Mouse (Mus musculus) CH12.LX (cell line): ENCODE measurements around the gene Gfy. TPM values are rescaled to one million over a fixed set of nuclear protein-coding genes. Genes with fewer than 3 reads are reported as not detected.

Experiments used
- DNase-seq: peaks from one replicate; pipeline ENCODE4 v3.0.0-alpha.2; 2013; ENCODE audit errors: extremely low read depth
- H3K27ac ChIP-seq: 2 replicates; pipeline ENCODE4 v1.5.1; 2012; ENCODE audit warnings: low read depth, mild to moderate bottlenecking, control low read depth, moderate library complexity; ENCODE audit not compliant: insufficient read depth
- H3K27me3 ChIP-seq: replicated peaks from 2 replicates; pipeline ENCODE3; 2012; ENCODE audit warnings: inconsistent platforms
- H3K36me3 ChIP-seq, 2 experiments: replicated peaks in 1 of 2; 2 replicates each; pipeline versions ENCODE3 to v1.6.1; 2012; ENCODE audit warnings: inconsistent platforms in 1 of 2, low read length in 1 of 2, mild to moderate bottlenecking in 1 of 2, mixed read lengths in 1 of 2, moderate library complexity in 1 of 2; ENCODE audit not compliant: control insufficient read depth in 1 of 2, insufficient read depth in 1 of 2
- H3K4me1 ChIP-seq, 2 experiments: 2 replicates each; pipeline ENCODE4 v1.6.1; 2012; ENCODE audit warnings: inconsistent platforms in 1 of 2, moderate library complexity in 1 of 2; ENCODE audit not compliant: insufficient read depth in 2 of 2, control insufficient read depth in 1 of 2
- H3K4me2 ChIP-seq: 2 replicates; pipeline ENCODE4 v1.6.1; 2012; ENCODE audit warnings: low read depth, mild to moderate bottlenecking, control low read depth; ENCODE audit not compliant: poor library complexity, insufficient read depth, severe bottlenecking
- H3K4me3 ChIP-seq, 3 experiments: fragments of 150-350 bp in 1 of 3; sonication (generic) in 1 of 3; replicated peaks in 1 of 3; 2 replicates each; pipeline versions ENCODE3 to v1.5.1; 2011 to 2012; ENCODE audit warnings: low read depth in 2 of 3, low read length in 2 of 3, mild to moderate bottlenecking in 2 of 3, moderate library complexity in 2 of 3, control low read depth in 1 of 3, improper control_type of control experiment in 1 of 3, inconsistent platforms in 1 of 3, mixed read lengths in 1 of 3; ENCODE audit not compliant: poor library complexity in 1 of 3
- H3K79me2 ChIP-seq: replicated peaks from 2 replicates; pipeline ENCODE4 v1.6.1; 2012; ENCODE audit warnings: mild to moderate bottlenecking, moderate library complexity; ENCODE audit not compliant: control insufficient read depth, poor library complexity, insufficient read depth, severe bottlenecking; ENCODE audit errors: extremely low read depth
- H3K9ac ChIP-seq: 2 replicates; pipeline ENCODE4 v1.6.1; 2012; ENCODE audit warnings: low read depth, mild to moderate bottlenecking, control low read depth, moderate library complexity; ENCODE audit not compliant: insufficient read depth
- H3K9me3 ChIP-seq: replicated peaks from 2 replicates; pipeline ENCODE3; 2012; ENCODE audit warnings: low read length, inconsistent platforms, mixed read lengths
- CTCF ChIP-seq, 2 experiments: IDR thresholded peaks in 1 of 2; conservative IDR thresholded peaks in 1 of 2; 2 replicates each; pipeline ENCODE4 v1.5.1; 2011 to 2012; ENCODE audit warnings: low read depth in 2 of 2, low read length in 2 of 2, improper control_type of control experiment in 1 of 2, inconsistent platforms in 1 of 2, mild to moderate bottlenecking in 1 of 2, moderate library complexity in 1 of 2
- E2F4 ChIP-seq: IDR thresholded peaks from 2 replicates; pipeline ENCODE4 v1.6.1; 2011; ENCODE audit warnings: low read depth, low read length, improper control_type of control experiment; ENCODE audit not compliant: insufficient replicate concordance
- EP300 ChIP-seq: IDR thresholded peaks from 2 replicates; pipeline ENCODE4 v1.6.1; 2011; ENCODE audit warnings: low read length, improper control_type of control experiment
- ETS1 ChIP-seq: conservative IDR thresholded peaks from 2 replicates; pipeline ENCODE4 v1.6.1; 2012; ENCODE audit warnings: low read depth, mild to moderate bottlenecking, inconsistent platforms, low read length, improper control_type of control experiment, moderate library complexity
- GABPA ChIP-seq: IDR thresholded peaks from 2 replicates; pipeline ENCODE4 v1.6.1; 2012; ENCODE audit warnings: low read depth, low read length, improper control_type of control experiment, inconsistent platforms; ENCODE audit not compliant: insufficient replicate concordance
- JUN ChIP-seq: IDR thresholded peaks from 2 replicates; pipeline ENCODE4 v1.6.1; 2011; ENCODE audit warnings: low read depth, mild to moderate bottlenecking, low read length, improper control_type of control experiment, moderate library complexity; ENCODE audit not compliant: insufficient read depth
- KAT2A ChIP-seq: IDR thresholded peaks from 2 replicates; pipeline ENCODE4 v1.6.1; 2012; ENCODE audit warnings: low read length, improper control_type of control experiment, inconsistent platforms; ENCODE audit not compliant: insufficient replicate concordance
- MAZ ChIP-seq: IDR thresholded peaks from 2 replicates; pipeline ENCODE4 v1.6.1; 2012; ENCODE audit warnings: low read depth, mild to moderate bottlenecking, inconsistent platforms, low read length, improper control_type of control experiment, moderate library complexity
- MEF2A ChIP-seq: IDR thresholded peaks from 2 replicates; pipeline ENCODE4 v1.6.1; 2014; ENCODE audit warnings: low read depth, mild to moderate bottlenecking, inconsistent platforms, low read length, improper control_type of control experiment, borderline replicate concordance
- MXI1 ChIP-seq: IDR thresholded peaks from 2 replicates; pipeline ENCODE4 v1.6.1; 2011; ENCODE audit warnings: mild to moderate bottlenecking, low read depth, low read length, improper control_type of control experiment
- NELFE ChIP-seq: IDR thresholded peaks from 2 replicates; pipeline ENCODE4 v1.6.1; 2011; ENCODE audit warnings: low read depth, low read length, improper control_type of control experiment
- PAX5 ChIP-seq: IDR thresholded peaks from 2 replicates; pipeline ENCODE4 v1.6.1; 2012; ENCODE audit warnings: low read length, inconsistent platforms, mixed read lengths
- TBP ChIP-seq: conservative IDR thresholded peaks from 2 replicates; pipeline ENCODE4 v1.6.1; 2011; ENCODE audit warnings: low read depth, low read length, improper control_type of control experiment
- TCF12 ChIP-seq: IDR thresholded peaks from 2 replicates; pipeline ENCODE4 v1.6.1; 2014; ENCODE audit warnings: low read depth, mild to moderate bottlenecking, inconsistent platforms, low read length, improper control_type of control experiment
- UBTF ChIP-seq: IDR thresholded peaks from 2 replicates; pipeline ENCODE4 v1.6.1; 2012; ENCODE audit warnings: low read depth, mild to moderate bottlenecking, inconsistent platforms, low read length, improper control_type of control experiment, moderate library complexity
- USF1 ChIP-seq: IDR thresholded peaks from 2 replicates; pipeline ENCODE4 v1.6.1; 2014; ENCODE audit warnings: low read depth, mild to moderate bottlenecking, inconsistent platforms, low read length, improper control_type of control experiment
- ZC3H11A ChIP-seq: IDR thresholded peaks from 2 replicates; pipeline ENCODE4 v1.6.1; 2012; ENCODE audit warnings: low read depth, mild to moderate bottlenecking, inconsistent platforms, low read length, improper control_type of control experiment
- ZMIZ1 ChIP-seq: IDR thresholded peaks from 2 replicates; pipeline ENCODE4 v1.6.1; 2012; ENCODE audit warnings: low read depth, mild to moderate bottlenecking, inconsistent platforms, low read length, improper control_type of control experiment
- dilution Hi-C: fragments of 300-500 bp; cut with MboI; formaldehyde crosslinking; loops from 2 replicates; pipeline ENCODE4 v1.14.3; 2020; ENCODE audit warnings: low sequenced_read_pairs; ENCODE audit not compliant: extremely low pct_unique_long_range_greater_than_20kb, extremely low pct_ligation_motif_present
- in situ Hi-C: fragments of 300-500 bp; cut with MboI; formaldehyde crosslinking; loops from 3 replicates; pipeline ENCODE4 v1.14.3; 2019; ENCODE audit warnings: low sequenced_read_pairs, low pct_ligation_motif_present, low pct_unique_long_range_greater_than_20kb, mixed read lengths
- polyA plus RNA-seq: library from polyadenylated mRNA; unstranded; fragments of >175 nt; gene quantifications from 2 replicates; pipeline ENCODE4 v1.2.1, GENCODE M21; 2012; ENCODE audit warnings: low read depth; ENCODE audit not compliant: insufficient read length
- total RNA-seq, 2 experiments: library from RNA; depleted of rRNA; stranded (reverse); fragments of 300-350 nt in 1 of 2; fragments of >200 nt in 1 of 2; gene quantifications; 2 replicates each; pipeline ENCODE4 v1.2.3; 2012 to 2014

Gfy gene
- total and polyA plus RNA-seq, 3 experiments = not detected

DNA sequence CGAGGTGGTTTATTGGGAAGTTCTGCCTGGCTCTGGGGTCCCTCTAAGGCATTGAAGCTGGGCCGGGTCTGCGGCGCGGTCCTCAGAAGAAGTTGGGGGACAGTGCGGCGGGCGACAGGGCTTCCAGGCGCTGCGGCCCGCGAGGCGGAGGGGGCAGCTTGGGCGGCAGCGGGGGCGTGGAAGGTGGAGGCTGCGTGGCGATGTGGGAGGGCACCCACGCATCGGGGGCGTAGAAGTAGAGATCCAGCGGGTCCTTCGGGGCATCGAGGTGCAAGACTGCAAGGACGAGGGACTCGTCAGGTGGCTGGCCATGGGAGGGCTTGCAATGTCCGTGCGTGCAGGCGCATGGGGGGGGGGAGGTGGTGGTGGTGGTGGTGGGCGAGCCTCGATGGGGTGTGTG is 3.0 kb downstream of the Gfy start:
- no peak for TF ChIP-seq TCF12
- no peaks in the 10 kb centered on the region for H3K79me2 ChIP-seq
- no peak overlapping the region for H3K4me2 ChIP-seq
- H3K9ac ChIP-seq = no peak overlapping the region
- peaks cover 7 to 10% of the 10 kb centered on the region in 2 experiments for H3K4me1 ChIP-seq
- in situ Hi-C loops (no loop called here), dilution Hi-C loops (no loop called here)
- H3K9me3 ChIP-seq = peaks cover 12% of the 10 kb centered on the region
- no peaks in the 10 kb centered on the region for H3K36me3 ChIP-seq
- no peak for DNase-seq
- H3K4me3 ChIP-seq = no peak overlapping the region
- H3K27ac ChIP-seq = no peak overlapping the region
- H3K27me3 ChIP-seq = peaks cover 72% of the 10 kb centered on the region

DNA sequence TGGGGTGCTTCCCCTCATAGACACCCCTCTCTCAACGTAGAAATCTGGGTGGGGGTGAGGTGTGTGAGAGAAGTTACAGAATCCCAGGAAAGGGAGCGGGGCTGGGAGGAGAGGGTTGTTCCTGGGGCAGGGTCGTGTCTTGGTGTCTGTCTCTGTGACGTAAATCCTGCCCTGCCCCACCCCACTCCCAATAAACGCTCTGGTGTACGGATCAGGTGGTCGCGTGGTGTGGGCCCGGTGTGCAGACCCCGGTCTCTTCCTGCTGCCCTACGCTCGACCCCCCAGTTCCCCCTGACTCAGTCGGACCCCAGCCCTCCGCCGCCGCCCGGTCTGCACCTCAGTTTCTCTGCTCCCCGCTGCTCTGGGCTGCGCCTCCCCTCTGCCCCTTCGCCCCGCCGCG is 3.4 kb downstream of the Gfy start:
- no peaks in the 10 kb centered on the region for H3K36me3 ChIP-seq
- TF ChIP-seq JUN = no peak
- no peak for TF ChIP-seq PAX5
- no peak for TF ChIP-seq UBTF
- no peak for TF ChIP-seq ZC3H11A
- no peak for TF ChIP-seq NELFE
- TF ChIP-seq CTCF (conservative IDR thresholded peaks at IDR 0.05 in 1 of 2, IDR thresholded peaks at IDR 0.05 in 1 of 2; ENCODE audit: low read depth in 2 of 2, low read length in 2 of 2) = no peak
- TF ChIP-seq MAZ = no peak
- TF ChIP-seq ETS1 = no peak
- no peak for TF ChIP-seq TBP
- TF ChIP-seq E2F4 = no peak
- no peak for TF ChIP-seq EP300
- TF ChIP-seq MXI1 = no peak
- TF ChIP-seq USF1 = no peak
- TF ChIP-seq TCF12 = no peak
- in situ Hi-C loops = no loop called here
- H3K4me3 ChIP-seq = no peak overlapping the region
- DNase-seq = no peak
- no peak overlapping the region for H3K4me2 ChIP-seq
- no peaks in the 10 kb centered on the region for H3K79me2 ChIP-seq
- dilution Hi-C loops = no loop called here
- no peak overlapping the region for H3K9ac ChIP-seq
- H3K4me1 ChIP-seq = peaks cover 7 to 10% of the 10 kb centered on the region in 2 experiments
- H3K27me3 ChIP-seq = peaks cover 68% of the 10 kb centered on the region
- H3K27ac ChIP-seq = no peak overlapping the region
- peaks cover 12% of the 10 kb centered on the region for H3K9me3 ChIP-seq

DNA sequence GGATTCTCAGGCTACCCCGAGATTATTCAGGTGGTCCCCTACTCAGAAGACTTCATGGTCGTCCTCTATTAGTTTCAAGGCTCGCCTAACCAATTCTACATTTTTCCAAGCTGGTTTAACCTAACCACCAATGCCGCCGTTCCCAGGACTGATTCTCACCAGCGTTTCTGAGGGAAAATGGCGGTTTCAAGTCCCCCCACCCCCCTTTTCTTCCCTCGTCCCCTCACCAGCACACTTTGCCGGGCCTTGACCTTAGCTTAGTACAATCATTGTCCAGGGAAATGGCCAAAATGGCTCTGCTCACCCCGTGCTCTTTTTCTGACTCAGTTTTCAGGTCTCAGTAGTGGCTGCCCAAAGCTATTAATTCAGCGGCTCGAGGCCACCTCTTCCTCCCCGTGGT is 4.0 kb downstream of the Gfy start:
- Histone ChIP-seq H3K4me3 (no peak overlapping the region), H3K79me2 (no peaks in the 10 kb centered on the region), H3K27ac (no peak overlapping the region), H3K27me3 (peaks cover 64% of the 10 kb centered on the region), H3K9ac (no peak overlapping the region), H3K4me1 (peaks cover 7 to 10% of the 10 kb centered on the region in 2 experiments), H3K4me2 (peak overlapping the region; percentile 41; the same call in 1 of the 2 replicates), H3K36me3 (no peaks in the 10 kb centered on the region), H3K9me3 (peaks cover 16% of the 10 kb centered on the region)
- dilution Hi-C loops (no loop called here), in situ Hi-C loops (no loop called here)
- DNase-seq = no peak
- TF ChIP-seq ZMIZ1 = no peak
- TF ChIP-seq GABPA = no peak
- TF ChIP-seq MEF2A = no peak
- TF ChIP-seq EP300 = no peak
- TF ChIP-seq KAT2A = no peak
- TF ChIP-seq E2F4 = no peak
